Mouse (Mus musculus) thymus, adult 2 months (tissue): ENCODE measurements around the gene Ccdc85b. TPM values are rescaled to one million over a fixed set of nuclear protein-coding genes. Genes with fewer than 3 reads are reported as not detected.

Experiments
- DNase-seq: peaks from one replicate; pipeline ENCODE4 v3.0.0; 2021
- H3K27ac ChIP-seq: fragments of 200-500 bp; 2 replicates; pipeline ENCODE4 v1.5.1; 2012; ENCODE audit warnings: low read length, control low read depth; ENCODE audit not compliant: control insufficient read depth, insufficient read depth
- H3K27me3 ChIP-seq: fragments of 200-500 bp; 2 replicates; pipeline ENCODE4 v1.6.1; 2012; ENCODE audit warnings: mild to moderate bottlenecking, low read length, moderate library complexity, mixed read lengths; ENCODE audit not compliant: control insufficient read depth, insufficient read depth
- H3K36me3 ChIP-seq: fragments of 200-500 bp; 2 replicates; pipeline ENCODE4 v1.6.1; 2012; ENCODE audit warnings: mild to moderate bottlenecking, low read length, moderate library complexity; ENCODE audit not compliant: control insufficient read depth, insufficient read depth
- H3K4me1 ChIP-seq: fragments of 200-500 bp; replicated peaks from 2 replicates; pipeline ENCODE4 v1.6.1; 2012; ENCODE audit warnings: low read length; ENCODE audit not compliant: control insufficient read depth, insufficient read depth
- H3K4me3 ChIP-seq: fragments of 200-500 bp; 2 replicates; pipeline ENCODE4 v1.5.1; 2012; ENCODE audit warnings: mild to moderate bottlenecking, low read length, control low read depth, moderate library complexity; ENCODE audit not compliant: control insufficient read depth, insufficient read depth
- CTCF ChIP-seq: fragments of 200-500 bp; IDR thresholded peaks from 2 replicates; pipeline ENCODE4 v1.5.1; 2012; ENCODE audit warnings: mild to moderate bottlenecking, control low read depth, low read length, moderate library complexity, borderline replicate concordance; ENCODE audit not compliant: control insufficient read depth, poor library complexity, insufficient read depth; ENCODE audit errors: extremely low read depth
- POLR2A ChIP-seq: fragments of 200-500 bp; IDR thresholded peaks from 2 replicates; pipeline ENCODE4 v1.6.1; 2012; ENCODE audit warnings: mild to moderate bottlenecking, low read length, control low read depth, moderate library complexity; ENCODE audit not compliant: control insufficient read depth, poor library complexity, insufficient read depth; ENCODE audit errors: extremely low read depth
- WGBS: fragments of 180-500 bp; shearing (Covaris S2); methylation state at CpG from one replicate; pipeline ENCODE4 v1.1.7; 2018; 5-methylcytosine and 5-hydroxymethylcytosine counted together
- polyA plus RNA-seq: library from polyadenylated mRNA; depleted of rRNA; stranded (reverse); fragments of >200 nt; gene quantifications from 2 replicates; pipeline ENCODE4 v1.2.3, GENCODE M21; 2012

Ccdc85b gene
- polyA plus RNA-seq, 1 experiment = 8.2 TPM

DNA sequence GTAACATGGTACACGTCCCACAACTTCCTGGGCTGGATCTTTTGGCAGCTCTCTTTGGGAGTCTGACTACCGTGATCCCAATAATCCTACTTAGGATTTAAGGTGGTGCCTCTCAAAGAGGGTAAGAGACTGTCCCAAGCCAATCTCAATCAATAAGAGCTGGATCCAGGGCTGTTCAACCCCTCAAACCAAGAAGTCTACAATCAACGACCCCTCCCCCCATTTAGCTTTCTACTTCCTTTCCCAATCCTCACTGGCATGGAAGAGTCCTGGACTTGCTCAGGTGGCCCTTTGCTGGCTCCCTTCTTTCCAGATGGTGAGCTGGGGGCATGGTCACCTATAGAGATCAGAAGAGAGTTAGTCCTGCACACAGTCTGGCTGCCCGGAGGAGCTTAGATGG lies 29.1 kb upstream of the Ccdc85b start:
- Histone ChIP-seq H3K4me1 (peaks cover 23% of the 10 kb centered on the region), H3K36me3 (peaks cover 20% of the 10 kb centered on the region; the same call in 1 of the 2 replicates), H3K27me3 (no peaks in the 10 kb centered on the region), H3K4me3 (no peak overlapping the region), H3K27ac (no peak overlapping the region)
- WGBS = 90% methylated on average over 4 of the region's 4 CpGs
- no peak for TF ChIP-seq CTCF
- no peak for TF ChIP-seq POLR2A
- no peak for DNase-seq

GRCm38 (mm10) chr19:5486286-5486685 lies 28.6 kb upstream of the Ccdc85b start:
- TF ChIP-seq POLR2A (no peak), CTCF (no peak)
- 86% methylated on average over 8 of the region's 8 CpGs for WGBS
- H3K4me3 ChIP-seq = no peak overlapping the region
- peaks cover 20% of the 10 kb centered on the region; the same call in 1 of the 2 replicates for H3K36me3 ChIP-seq
- no peak for DNase-seq
- no peak overlapping the region for H3K27ac ChIP-seq
- H3K4me1 ChIP-seq = peaks cover 23% of the 10 kb centered on the region
- no peaks in the 10 kb centered on the region for H3K27me3 ChIP-seq

DNA sequence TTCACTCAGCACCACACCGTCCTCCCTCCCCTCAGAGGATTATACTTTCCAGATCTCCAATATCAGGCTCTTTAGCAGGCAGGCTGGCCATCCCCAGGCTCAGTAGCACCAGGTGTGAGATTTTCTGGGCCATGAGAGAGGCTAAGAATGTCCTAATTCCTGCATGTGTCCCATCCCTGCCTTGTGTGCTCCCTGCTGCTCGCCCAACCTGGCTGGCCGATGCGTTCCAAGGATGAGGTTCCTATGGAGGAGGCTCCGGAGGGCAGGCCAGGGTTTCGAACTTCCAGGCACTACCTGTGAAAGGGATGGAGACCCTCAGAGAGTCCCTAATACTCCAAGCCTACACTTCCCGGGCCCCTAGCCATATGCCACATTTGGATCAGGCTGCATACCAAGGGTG lies 28.1 kb upstream of the Ccdc85b start:
- 96% methylated on average over 7 of the region's 7 CpGs for WGBS
- TF ChIP-seq POLR2A (no peak), CTCF (no peak)
- Histone ChIP-seq H3K4me3 (no peak overlapping the region), H3K36me3 (peaks cover 20% of the 10 kb centered on the region; the same call in 1 of the 2 replicates), H3K4me1 (peaks cover 23% of the 10 kb centered on the region), H3K27me3 (no peaks in the 10 kb centered on the region), H3K27ac (no peak overlapping the region)
- no peak for DNase-seq

DNA sequence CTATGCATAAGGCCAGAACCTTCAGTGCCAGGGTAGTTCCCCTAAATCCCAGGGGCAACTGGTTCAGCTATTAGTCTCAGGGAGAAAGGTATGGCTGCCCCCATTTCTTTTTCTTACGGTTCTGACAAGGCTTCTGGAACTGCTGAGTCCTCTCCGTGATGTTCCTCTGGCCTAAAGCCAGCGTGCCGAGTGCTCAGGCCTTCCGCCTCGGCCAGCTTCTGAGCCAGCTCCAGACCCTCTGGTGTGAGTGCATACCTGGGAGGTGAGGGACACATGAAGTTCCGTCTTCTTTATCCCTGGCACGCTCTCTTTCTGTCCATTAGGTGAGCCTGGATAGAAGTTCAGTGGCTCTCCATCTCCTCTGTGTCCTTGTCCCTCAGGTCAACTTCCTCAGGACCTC lies 27.7 kb upstream of the Ccdc85b start:
- Histone ChIP-seq H3K36me3 (peaks cover 20% of the 10 kb centered on the region; the same call in 1 of the 2 replicates), H3K27ac (no peak overlapping the region), H3K4me1 (peaks cover 23% of the 10 kb centered on the region), H3K27me3 (no peaks in the 10 kb centered on the region), H3K4me3 (no peak overlapping the region)
- 96% methylated on average over 8 of the region's 8 CpGs for WGBS
- no peak for TF ChIP-seq CTCF
- DNase-seq = no peak

- TF ChIP-seq POLR2A = no peak
- no peak for TF ChIP-seq CTCF
- 67% methylated on average over 5 of the region's 5 CpGs for WGBS
- Histone ChIP-seq H3K4me3 (no peak overlapping the region), H3K27ac (no peak overlapping the region), H3K36me3 (peaks cover 20% of the 10 kb centered on the region; the same call in 1 of the 2 replicates), H3K27me3 (no peaks in the 10 kb centered on the region), H3K4me1 (peaks cover 21% of the 10 kb centered on the region)
- DNase-seq = no peak
Observed at GRCm38 (mm10) chr19:5484496-5484895, 26.8 kb upstream of the Ccdc85b start.

GRCm38 (mm10) chr19:5483386-5484359 lies 26.0 kb upstream of the Ccdc85b start:
- H3K36me3 ChIP-seq = peaks cover 20% of the 10 kb centered on the region; the same call in 1 of the 2 replicates
- no peak overlapping the region for H3K4me3 ChIP-seq
- TF ChIP-seq POLR2A = no peak
- TF ChIP-seq CTCF = no peak
- WGBS = 95% methylated on average over 19 of the region's 19 CpGs
- no peaks in the 10 kb centered on the region for H3K27me3 ChIP-seq
- no peak for DNase-seq
- peaks cover 19% of the 10 kb centered on the region for H3K4me1 ChIP-seq
- H3K27ac ChIP-seq = no peak overlapping the region
